ENCODE assay signal across 9 mouse cellular contexts in genomic region chr15:94409832-94410231, GRCm38 (mm10). TPM values are rescaled to one million over a fixed set of nuclear protein-coding genes. Genes with fewer than 3 reads are reported as not detected.
DNase-seq lines count a peak whose midpoint lies in the region; ATAC-seq and TF ChIP-seq lines count a peak whose summit lies in the region.
"Had no signal": no experiment of that assay in that cellular context is flagged by ENCODE, and none has a peak within 500 bp of the region (broad histone marks: within the 10 kb centered on the region; RNA-seq: fewer than 3 reads in every experiment).

No protein-coding gene starts in this region.

- TF ChIP-seq POLR2A in olfactory bulb, adult 2 months (IDR thresholded peaks at IDR 0.05; ENCODE audit: insufficient read depth, low read depth, low read length): no peak

- H3K4me2 ChIP-seq in embryonic facial prominence, embryonic 13.5 days: no peak overlapping the region
- no peak overlapping the region for H3K4me2 ChIP-seq in liver, postnatal 0 days (ENCODE audit: low read depth, low read length)
- H3K4me2 ChIP-seq: limb, embryonic 13.5 days had no signal

- H3K9me3 ChIP-seq in embryonic facial prominence, embryonic 13.5 days: no peaks in the 10 kb centered on the region
- no peaks in the 10 kb centered on the region for H3K9me3 ChIP-seq in embryonic facial prominence, embryonic 10.5 days
- no peaks in the 10 kb centered on the region for H3K9me3 ChIP-seq in heart, embryonic 10.5 days
- no peaks in the 10 kb centered on the region for H3K9me3 ChIP-seq in liver, postnatal 0 days (ENCODE audit: low read length)
- H3K9me3 ChIP-seq: limb, embryonic 13.5 days had no signal

- no peak overlapping the region for H3K27ac ChIP-seq in embryonic facial prominence, embryonic 13.5 days
- no peak overlapping the region for H3K27ac ChIP-seq in embryonic facial prominence, embryonic 10.5 days (replicated peaks)
- H3K27ac ChIP-seq in olfactory bulb, adult 2 months (ENCODE audit: insufficient read depth, low read depth, low read length): peak overlapping the region; percentile 76
- H3K27ac ChIP-seq in heart, embryonic 10.5 days: no peak overlapping the region
- H3K27ac ChIP-seq in liver, postnatal 0 days (ENCODE audit: low read depth): no peak overlapping the region
- H3K27ac ChIP-seq: limb, embryonic 13.5 days had no signal

- H3K9ac ChIP-seq in embryonic facial prominence, embryonic 13.5 days: no peak overlapping the region
- H3K9ac ChIP-seq in liver, postnatal 0 days (replicated peaks): no peak overlapping the region
- H3K9ac ChIP-seq: limb, embryonic 13.5 days had no signal

- DNase-seq in embryonic facial prominence, embryonic 10.5 days (ENCODE audit: low spot score): no peak
- peak; percentile 61 to 69 for DNase-seq in frontal cortex, postnatal 10 days (ENCODE audit: low spot score in 2 of 2)
- DNase-seq in left cerebral cortex, adult 8-10 months (ENCODE audit: low spot score in 2 of 2): peak; percentile 42 to 73
- DNase-seq in gastrocnemius, postnatal 10 days: no peak
- DNase-seq in heart, embryonic 10.5 days (ENCODE audit: low spot score): no peak
- DNase-seq in liver, postnatal 0 days: no peak

- peaks cover 5% of the 10 kb centered on the region; the same call in 1 of the 2 replicates for H3K27me3 ChIP-seq in embryonic facial prominence, embryonic 13.5 days
- H3K27me3 ChIP-seq in embryonic facial prominence, embryonic 10.5 days (replicated peaks; ENCODE audit: low read depth, poor library complexity, severe bottlenecking): peaks cover 13% of the 10 kb centered on the region
- H3K27me3 ChIP-seq in heart, embryonic 10.5 days (ENCODE audit: insufficient read depth, poor library complexity, severe bottlenecking): peaks cover 15% of the 10 kb centered on the region
- peaks cover 6% of the 10 kb centered on the region for H3K27me3 ChIP-seq in liver, postnatal 0 days (ENCODE audit: insufficient read depth, low read length)

- 0 out of 2 replicates have a peak, but pooled peaks have one; percentile 32 for ATAC-seq in embryonic facial prominence, embryonic 13.5 days (ENCODE audit: insufficient number of reproducible peaks, insufficient read depth, low FRiP score, low TSS enrichment, low read depth)
- no peak for ATAC-seq in liver, postnatal 0 days

- no peak for TF ChIP-seq CTCF in olfactory bulb, adult 2 months (IDR thresholded peaks at IDR 0.05; ENCODE audit: insufficient read depth, low read depth, low read length)
- no peak for TF ChIP-seq CTCF in liver, postnatal 0 days (IDR thresholded peaks at IDR 0.05; ENCODE audit: low read depth)

- peaks cover 9% of the 10 kb centered on the region for H3K4me1 ChIP-seq in embryonic facial prominence, embryonic 13.5 days
- peaks cover 13% of the 10 kb centered on the region for H3K4me1 ChIP-seq in embryonic facial prominence, embryonic 10.5 days
- peaks cover 3% of the 10 kb centered on the region for H3K4me1 ChIP-seq in olfactory bulb, adult 2 months (ENCODE audit: control insufficient read depth, insufficient read depth, low read length)
- no peaks in the 10 kb centered on the region for H3K4me1 ChIP-seq in heart, embryonic 10.5 days
- H3K4me1 ChIP-seq in liver, postnatal 0 days (ENCODE audit: insufficient read depth): no peaks in the 10 kb centered on the region

- no peak overlapping the region for H3K4me3 ChIP-seq in embryonic facial prominence, embryonic 13.5 days
- H3K4me3 ChIP-seq in embryonic facial prominence, embryonic 10.5 days: no peak overlapping the region
- peak overlapping the region; percentile 14; the same call in 1 of the 2 replicates for H3K4me3 ChIP-seq in olfactory bulb, adult 2 months (ENCODE audit: insufficient read depth, low read depth, low read length)
- no peak overlapping the region for H3K4me3 ChIP-seq in heart, embryonic 10.5 days
- no peak overlapping the region for H3K4me3 ChIP-seq in liver, postnatal 0 days (ENCODE audit: low read depth, low read length)
- H3K4me3 ChIP-seq: limb, embryonic 13.5 days had no signal

- TF ChIP-seq EP300 in liver, postnatal 0 days (IDR thresholded peaks at IDR 0.05; ENCODE audit: low read depth): no peak

- no peaks in the 10 kb centered on the region for H3K36me3 ChIP-seq in embryonic facial prominence, embryonic 13.5 days
- H3K36me3 ChIP-seq in embryonic facial prominence, embryonic 10.5 days (replicated peaks): no peaks in the 10 kb centered on the region
- H3K36me3 ChIP-seq in heart, embryonic 10.5 days: no peaks in the 10 kb centered on the region
- no peaks in the 10 kb centered on the region for H3K36me3 ChIP-seq in liver, postnatal 0 days (replicated peaks; ENCODE audit: insufficient read depth, low read length)
- H3K36me3 ChIP-seq: limb, embryonic 13.5 days had no signal

- 72% methylated on average over 7 of the region's 7 CpGs for WGBS in embryonic facial prominence, embryonic 13.5 days
- WGBS in embryonic facial prominence, embryonic 10.5 days: 85% methylated on average over 7 of the region's 7 CpGs
- WGBS in olfactory bulb, adult 2 months: 10% methylated on average over 7 of the region's 7 CpGs
- WGBS in heart, embryonic 10.5 days: 89% methylated on average over 7 of the region's 7 CpGs
- WGBS in liver, postnatal 0 days (ENCODE audit: insufficient replicate concordance): 82% methylated on average over 7 of the region's 7 CpGs

RNA-seq across cellular contexts. Expression of gene Adamts20, which starts 55.4 kb away (rescaled TPM):
- polyA plus RNA-seq in embryonic facial prominence, embryonic 13.5 days (2015; fragmentation: Nextera tagmentation; extraction: Ambion mirVana): 10.9 and 13.8 TPM in 2 replicates
- polyA plus RNA-seq in embryonic facial prominence, embryonic 10.5 days (2016; fragmentation: Nextera tagmentation; extraction: Ambion mirVana): 2.9 and 3.1 TPM in 2 replicates
- total RNA-seq in left cerebral cortex, adult 8-10 months (2022): 1 to 10 TPM; 7.3 to 9.5 (median 8.8) TPM
- not detected in 2 replicates for polyA plus RNA-seq in olfactory bulb, adult 2 months (2012; ENCODE audit: insufficient read depth, insufficient read length, low replicate concordance, missing spikeins)
- total RNA-seq in gastrocnemius, postnatal 10 days (2021): 10 to 100 TPM; 25.3 to 28.8 TPM
- polyA plus RNA-seq in heart, embryonic 10.5 days (2016; fragmentation: Nextera tagmentation; extraction: Ambion mirVana): 0.87 and 2.4 TPM in 2 replicates
- 0.02 TPM in 1 of 2 replicates, not detected in the other for polyA plus RNA-seq in liver, postnatal 0 days (2015; fragmentation: Nextera tagmentation; extraction: Ambion mirVana)

Comparison
In these comparisons a context has a peak if more than half of its experiments do, and no peak if none do; other contexts are left out.
1. DNase-seq: peak in frontal cortex, postnatal 10 days (2 of 2) and left cerebral cortex, adult 8-10 months (2 of 2); none in embryonic facial prominence, embryonic 10.5 days (single experiment), gastrocnemius, postnatal 10 days (single experiment), heart, embryonic 10.5 days (single experiment) and liver, postnatal 0 days (single experiment).